Mouse (Mus musculus): ENCODE data around the gene Amdhd1.

DNA sequence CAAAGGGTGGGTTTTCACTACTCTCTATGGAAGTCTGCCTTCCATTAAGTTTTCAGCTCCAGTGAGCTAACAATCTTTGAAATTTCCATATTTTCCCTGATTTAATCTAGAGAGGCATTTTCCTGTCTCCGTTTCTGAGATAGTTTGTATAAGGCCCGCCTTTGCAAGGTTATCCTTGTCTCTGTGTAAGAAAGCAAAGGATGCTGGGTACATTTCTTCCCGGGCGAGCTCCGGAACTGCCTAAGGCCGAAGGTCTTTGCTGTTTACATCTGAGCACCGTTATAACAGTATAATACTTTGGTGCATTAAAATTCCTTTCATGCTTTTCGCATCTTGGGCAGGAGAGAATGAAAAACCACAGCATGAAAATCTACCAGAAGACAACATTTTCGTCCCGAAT, 10.0 kb upstream of the Amdhd1 start:
- no peak for TF ChIP-seq GATA1 (IDR thresholded peaks at IDR 0.05; ENCODE audit: low read length)
- no peak for TF ChIP-seq TAL1 (IDR thresholded peaks at IDR 0.05; ENCODE audit: low read length)
